Mouse (Mus musculus) adrenal gland, adult 8-10 months (tissue): ENCODE results near the gene Ctcf. TPM values are rescaled to one million over a fixed set of nuclear protein-coding genes. Genes with fewer than 3 reads are reported as not detected.

Experiments
- microRNA-seq, 2 experiments: library from miRNA; unstranded; fragments of <30 nt; microRNA quantifications; one replicate each; pipeline ENCODE4 v1.2.0; 2022
- total RNA-seq, 4 experiments: library from RNA; stranded (reverse); gene quantifications; 2 replicates each; pipeline ENCODE4 v1.2.4; 2022

Ctcf gene
- total RNA-seq, 4 experiments from 2014 or later: 61.2 to 79.1 (median 67.7) TPM

Small RNA genes lying within 50 kb of the gene (microRNA-seq; reads per million reads assigned to microRNA genes)
- gene Mir1966: 0 to 0.17 reads per million in 2 experiments

Other genes starting within 250 kb of the Ctcf start
- gene Kctd19, start 223.1 kb upstream of the Ctcf start, total RNA-seq: under 1 TPM in 1 of 4 experiments, not detected in 3; 0.15 TPM
- 10 to 100 TPM in 1 of 4 experiments, 1 to 10 TPM in 3; 4.1 to 10.1 (median 7.0) TPM for gene Lrrc36, start 223.0 kb upstream of the Ctcf start, total RNA-seq
- gene Tppp3, start 165.0 kb upstream of the Ctcf start, total RNA-seq: 10 to 100 TPM; 28.3 to 40.2 (median 33.0) TPM
- 10 to 100 TPM; 20.6 to 40.1 (median 31.3) TPM for gene Zdhhc1, start 139.7 kb upstream of the Ctcf start, total RNA-seq
- gene Hsd11b2, start 117.8 kb upstream of the Ctcf start, total RNA-seq: under 1 TPM; 0.56 to 0.98 (median 0.82) TPM
- 100 to 1,000 TPM; 113 to 135 (median 122) TPM for gene Atp6v0d1, start 70.5 kb upstream of the Ctcf start, total RNA-seq
- gene Ripor1, start 31.3 kb upstream of the Ctcf start, total RNA-seq: 10 to 100 TPM; 28.1 to 47.9 (median 37.8) TPM
- 10 to 100 TPM in 1 of 4 experiments, 1 to 10 TPM in 2, under 1 TPM in 1; 0.97 to 11.6 (median 4.2) TPM for gene Agrp, start 825 bp downstream of the Ctcf start, total RNA-seq
- 1 to 10 TPM; 2.1 to 3.9 (median 3.1) TPM for gene Carmil2, start 49.7 kb downstream of the Ctcf start, total RNA-seq
- gene Acd, start 64.5 kb downstream of the Ctcf start, total RNA-seq: 10 to 100 TPM; 22.3 to 37.1 (median 29.5) TPM
- 10 to 100 TPM; 10.7 to 14.2 (median 12.8) TPM for gene Pard6a, start 64.6 kb downstream of the Ctcf start, total RNA-seq
- gene 4933405L10Rik, start 71.1 kb downstream of the Ctcf start, total RNA-seq: not detected
- gene Enkd1, start 71.6 kb downstream of the Ctcf start, total RNA-seq: 1 to 10 TPM; 4.6 to 8.1 (median 5.8) TPM
- gene Gfod2, start 122.1 kb downstream of the Ctcf start, total RNA-seq: 10 to 100 TPM in 2 of 4 experiments, 1 to 10 TPM in 2; 8.9 to 10.9 (median 10.0) TPM
- gene Ranbp10, start 190.8 kb downstream of the Ctcf start, total RNA-seq: 10 to 100 TPM; 25.7 to 30.1 (median 27.3) TPM
- gene Tsnaxip1, start 191.2 kb downstream of the Ctcf start, total RNA-seq: not detected
- 1 to 10 TPM; 6.2 to 9.7 (median 7.3) TPM for gene Cenpt, start 216.7 kb downstream of the Ctcf start, total RNA-seq
- 10 to 100 TPM; 38.2 to 45.1 (median 43.6) TPM for gene Thap11, start 218.6 kb downstream of the Ctcf start, total RNA-seq
- 10 to 100 TPM; 28.5 to 37.2 (median 29.0) TPM for gene Nutf2, start 224.0 kb downstream of the Ctcf start, total RNA-seq
- 10 to 100 TPM; 34.1 to 61.1 (median 46.6) TPM for gene Edc4, start 244.3 kb downstream of the Ctcf start, total RNA-seq